Mouse (Mus musculus) kidney, adult 9 months (tissue): ENCODE data around the gene Trappc3.

Experiments
- DNase-seq: peaks from one replicate; pipeline ENCODE4 v3.0.0; 2022

Trappc3 gene

GRCm38 (mm10) chr4:126251655-126252254 is 10.4 kb upstream of the Trappc3 start:
- peak; percentile 54 for DNase-seq

- DNase-seq, result no peak
Observed at GRCm38 (mm10) chr4:126252411-126253237, 9.5 kb upstream of the Trappc3 start.

GRCm38 (mm10) chr4:126253637-126254272 is 8.4 kb upstream of the Trappc3 start:
- DNase-seq, result no peak

GRCm38 (mm10) chr4:126254315-126255112 is 7.6 kb upstream of the Trappc3 start:
- DNase-seq, result peak; percentile 42

- no peak for DNase-seq
Observed at GRCm38 (mm10) chr4:126255113-126256001, 6.8 kb upstream of the Trappc3 start.

- peak; percentile 87 for DNase-seq
Observed at GRCm38 (mm10) chr4:126256131-126256791, 5.9 kb upstream of the Trappc3 start, which contains the start of gene Map7d1. Map7d1 (minus strand) TSS chr4:126256343.

- DNase-seq, result peak; percentile 64
Observed at GRCm38 (mm10) chr4:126256967-126257881, 4.9 kb upstream of the Trappc3 start.

- DNase-seq, result no peak
Observed at GRCm38 (mm10) chr4:126259063-126259462, 3.1 kb upstream of the Trappc3 start.

GRCm38 (mm10) chr4:126259523-126260160 is 2.5 kb upstream of the Trappc3 start:
- peak; percentile 83 for DNase-seq

- DNase-seq, result peak; percentile 68
Observed at GRCm38 (mm10) chr4:126260520-126261201, 1.5 kb upstream of the Trappc3 start.

- no peak for DNase-seq
Observed at GRCm38 (mm10) chr4:126261266-126261665, 859 bp upstream of the Trappc3 start.

GRCm38 (mm10) chr4:126261675-126262074 is 450 bp upstream of the Trappc3 start:
- no peak for DNase-seq

GRCm38 (mm10) chr4:126269292-126269691 is 7.2 kb downstream of the Trappc3 start:
- DNase-seq, result no peak

GRCm38 (mm10) chr4:126273753-126274152 is 11.6 kb downstream of the Trappc3 start:
- DNase-seq, result no peak

- no peak for DNase-seq
Observed at GRCm38 (mm10) chr4:126275081-126275480, 13.0 kb downstream of the Trappc3 start.

- no peak for DNase-seq
Observed at GRCm38 (mm10) chr4:126275681-126276131, 13.6 kb downstream of the Trappc3 start.

GRCm38 (mm10) chr4:126277906-126278564 is 15.9 kb downstream of the Trappc3 start:
- peak; percentile 47 for DNase-seq

- no peak for DNase-seq
Observed at GRCm38 (mm10) chr4:126278565-126278915, 16.4 kb downstream of the Trappc3 start.
